Mouse (Mus musculus) T-helper 1 cell (primary cell): ENCODE measurements around the gene Spen.
"Not testable (repeated sequence)": the region's sequence is repeated elsewhere in the genome, so short reads cannot be mapped to it uniquely, and the experiment has no call there.

Source experiments
- in situ Hi-C: fragments of 300-600 bp; cut with MboI, MseI; formaldehyde crosslinking; loops from one replicate; pipeline ENCODE4 v1.15.1; 2025; ENCODE audit warnings: high pct_unique_total_duplicates

Spen gene

DNA sequence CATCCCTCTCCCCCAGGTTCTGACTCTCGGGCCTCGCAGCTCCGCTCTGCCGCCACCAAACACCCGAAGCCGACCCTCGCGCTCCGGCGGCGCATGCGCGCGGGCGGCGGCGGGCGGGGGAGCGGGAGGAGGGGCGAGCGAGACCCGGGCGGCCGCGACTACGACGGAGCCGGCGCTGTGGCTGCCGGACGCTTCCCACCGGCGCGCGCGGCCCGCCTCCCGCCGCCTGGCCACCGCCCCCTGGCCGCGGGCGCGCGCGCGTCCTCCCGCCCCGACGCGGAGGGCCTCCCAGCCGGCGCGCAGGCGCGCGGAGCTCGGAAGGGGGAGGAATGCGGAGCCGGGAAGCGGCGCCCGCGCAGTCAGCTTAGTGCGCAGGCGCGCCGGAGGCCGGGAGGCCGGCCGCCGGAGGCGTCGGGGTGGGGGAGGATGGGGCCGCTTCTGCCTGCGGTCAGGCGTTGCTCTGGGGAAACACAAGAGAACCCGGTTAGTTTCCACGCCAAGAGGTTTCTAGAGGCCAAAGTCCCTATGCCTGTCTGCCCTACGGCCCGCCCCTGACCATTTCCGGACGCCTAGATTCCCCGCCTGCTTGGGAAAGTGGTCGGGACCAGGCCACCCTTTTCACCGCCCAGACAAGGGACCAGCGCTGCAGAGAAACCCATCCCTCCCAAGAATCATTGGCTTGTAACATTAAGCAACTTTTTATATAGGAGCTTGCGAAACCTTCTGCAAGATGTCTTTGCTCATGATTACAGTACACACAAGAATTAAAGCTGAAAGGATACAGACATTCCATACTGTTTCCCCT is at the start of gene Spen:
Gene Spen, minus strand, starts transcription at position 190 of the 805 bp plus-strand sequence.
- in situ Hi-C loops: no loop called here

DNA sequence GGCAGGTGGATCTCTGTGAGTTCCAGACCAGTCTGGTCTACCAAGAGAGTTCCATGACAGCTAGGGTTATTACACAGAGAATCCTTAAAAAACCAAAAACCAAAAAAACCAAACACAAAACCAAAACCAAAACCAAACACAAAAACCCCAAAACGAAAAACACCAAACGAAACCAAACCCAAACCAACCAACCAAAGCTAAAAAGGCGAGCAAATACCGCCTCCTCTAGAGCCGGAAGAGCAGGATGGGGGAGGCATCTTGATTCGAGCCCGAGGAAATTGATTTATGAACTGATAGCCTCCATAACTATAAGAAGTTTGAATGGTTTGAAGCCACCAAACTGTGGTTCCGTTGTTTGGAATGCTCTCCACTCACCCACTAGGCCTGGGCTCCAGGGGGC is 45.5 kb upstream of the Spen start:
- in situ Hi-C loops: no loop called here

DNA sequence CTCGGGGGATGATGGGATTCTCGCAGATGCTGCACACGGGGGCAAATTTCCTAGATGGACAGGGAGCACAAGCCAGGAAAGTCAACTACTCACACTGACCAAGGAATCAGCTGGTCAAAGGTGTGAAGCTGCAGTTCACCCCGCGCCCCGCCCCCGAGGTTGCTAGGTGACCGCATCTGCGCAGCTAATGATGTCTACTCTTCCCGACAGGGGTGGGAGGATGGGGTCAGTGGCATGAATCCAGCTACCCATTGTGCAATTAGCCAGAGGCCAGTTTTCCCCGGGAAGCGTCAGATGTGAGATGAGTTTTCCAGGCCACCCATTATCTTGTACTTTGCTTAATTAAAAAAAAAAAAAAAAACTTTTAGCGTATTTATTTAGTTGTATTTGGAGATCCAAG is 42.7 kb upstream of the Spen start:
- in situ Hi-C loops: no loop called here

DNA sequence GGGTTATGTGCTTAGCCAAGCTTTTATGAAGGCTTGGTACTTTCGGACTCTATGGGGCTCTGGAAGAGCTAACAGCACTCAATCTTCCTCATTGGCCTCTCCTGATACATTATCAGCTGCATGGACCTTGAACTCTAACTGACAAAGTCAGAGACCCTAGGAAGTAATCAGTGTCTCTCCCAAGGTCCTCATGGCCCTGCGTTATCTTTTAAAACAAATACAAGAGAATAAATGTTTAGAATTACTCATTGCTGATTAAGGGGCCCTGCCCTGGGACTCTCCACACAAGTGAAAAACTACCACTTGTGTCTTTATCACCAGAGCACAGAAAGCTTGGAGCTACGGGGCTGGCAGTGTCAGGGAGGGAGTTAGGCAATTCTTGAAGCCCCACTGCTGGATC is 40.4 kb upstream of the Spen start:
- in situ Hi-C loops: no loop called here

DNA sequence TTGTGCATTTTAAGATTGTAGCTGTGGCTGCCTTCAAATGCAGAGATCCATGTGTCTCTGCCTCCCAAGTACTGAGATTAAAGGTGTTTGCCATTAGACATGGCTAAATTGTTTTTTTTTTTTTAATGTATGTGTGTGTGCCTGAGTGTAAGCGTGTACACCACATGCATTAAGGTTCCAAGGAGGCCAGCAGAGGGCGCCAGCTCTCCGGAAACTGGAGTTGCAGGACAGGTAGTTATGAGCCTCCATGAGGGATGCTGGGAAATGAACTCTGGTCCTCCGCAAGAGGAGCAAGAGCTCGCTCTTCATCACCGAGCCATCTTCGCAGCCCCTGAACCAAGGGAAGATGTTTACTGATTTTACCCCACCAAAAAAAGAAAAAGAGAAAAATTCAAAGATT is 38.5 kb upstream of the Spen start:
- in situ Hi-C loops: no loop called here

DNA sequence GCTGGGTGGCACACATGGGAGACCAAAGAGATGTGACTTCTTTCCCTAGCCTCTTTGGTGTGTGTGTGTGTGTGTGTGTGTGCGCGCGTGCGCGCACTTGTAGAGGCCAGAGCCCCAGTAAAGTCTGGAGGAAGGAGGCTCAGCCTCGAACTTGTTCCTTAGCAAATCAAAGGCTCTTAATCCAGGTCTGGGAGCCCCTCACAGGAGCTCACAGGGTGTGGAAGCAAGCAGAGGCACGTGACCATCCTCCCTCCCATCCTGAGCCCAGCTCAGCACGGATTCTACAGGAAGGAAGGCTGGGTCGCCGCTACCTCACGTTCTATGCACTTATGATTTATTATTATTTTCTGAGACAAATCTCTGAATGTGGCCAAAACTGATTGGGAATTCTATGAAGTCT is 38.0 kb upstream of the Spen start:
- in situ Hi-C loops: no loop called here

DNA sequence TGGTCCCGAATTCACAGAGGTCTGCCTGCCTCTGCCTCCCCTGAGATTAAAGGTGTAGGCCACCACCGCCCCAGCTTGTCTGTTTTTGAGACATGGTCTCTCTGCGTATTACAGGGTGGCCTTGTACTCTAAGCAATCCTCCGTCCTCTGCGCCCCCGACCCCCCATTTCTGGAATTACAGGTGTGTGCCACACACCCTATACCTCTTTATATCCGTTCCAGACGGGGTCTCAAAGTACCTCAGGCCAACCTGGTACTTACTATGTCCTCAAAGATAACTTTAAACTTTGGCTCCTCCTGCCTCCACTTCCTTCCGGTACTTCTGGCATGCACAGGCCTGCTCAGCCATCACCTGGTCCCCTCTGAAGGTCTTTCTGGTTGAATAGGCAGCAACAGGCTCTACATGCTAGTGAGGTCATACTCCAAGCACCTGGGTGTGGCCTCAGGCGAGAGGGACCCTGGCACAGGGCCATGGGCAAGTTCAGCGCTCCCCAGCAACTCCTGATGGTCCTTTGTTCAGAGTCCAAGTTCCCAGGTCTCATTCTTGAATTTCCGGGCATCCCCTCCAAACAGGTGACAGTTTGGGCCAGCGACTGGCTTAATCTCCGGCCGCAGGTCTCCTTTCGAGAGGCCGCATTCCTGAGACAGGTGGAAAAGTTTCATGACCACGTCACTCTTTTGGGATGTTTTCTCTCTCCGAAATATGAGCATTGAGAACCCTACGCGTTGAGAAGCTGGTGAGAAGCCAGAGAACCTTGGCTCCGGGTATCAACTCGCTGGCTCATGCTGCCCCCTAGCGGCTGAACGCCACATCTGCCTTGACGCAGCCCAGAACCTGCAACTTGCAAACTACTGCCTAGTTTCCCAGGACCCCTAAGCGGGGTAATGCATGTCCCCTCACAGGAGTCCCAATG is 36.6 kb upstream of the Spen start:
- in situ Hi-C loops: no loop called here

DNA sequence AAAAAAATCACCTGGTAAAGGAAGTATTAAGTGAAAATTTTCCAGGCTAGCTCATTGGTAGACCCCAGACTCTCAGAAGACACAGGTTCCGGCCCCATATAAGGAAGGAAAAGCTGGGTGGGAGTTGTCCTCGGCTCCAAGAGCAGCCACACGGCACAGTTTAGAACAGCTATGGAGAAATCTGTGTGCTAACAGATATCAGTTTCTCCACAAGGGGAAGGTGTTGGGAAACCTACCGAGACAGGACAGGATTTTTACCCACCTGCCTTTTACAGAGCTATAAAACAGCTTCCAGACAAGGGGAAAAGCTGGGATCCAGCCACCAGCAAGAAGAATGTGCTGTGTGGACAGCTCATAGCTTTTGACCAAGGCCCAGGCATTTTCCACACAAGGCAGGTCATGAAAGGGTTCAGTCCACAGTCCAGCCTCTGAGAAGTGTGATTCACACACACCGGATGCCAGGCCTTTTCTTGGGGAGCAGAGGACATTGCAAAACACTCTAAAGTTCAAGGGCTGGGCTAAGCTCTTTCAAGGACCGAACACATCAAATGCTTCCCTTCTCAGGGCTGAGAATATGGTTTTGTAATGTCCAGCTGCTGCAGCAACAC is 35.1 kb upstream of the Spen start:
- in situ Hi-C loops: no loop called here

DNA sequence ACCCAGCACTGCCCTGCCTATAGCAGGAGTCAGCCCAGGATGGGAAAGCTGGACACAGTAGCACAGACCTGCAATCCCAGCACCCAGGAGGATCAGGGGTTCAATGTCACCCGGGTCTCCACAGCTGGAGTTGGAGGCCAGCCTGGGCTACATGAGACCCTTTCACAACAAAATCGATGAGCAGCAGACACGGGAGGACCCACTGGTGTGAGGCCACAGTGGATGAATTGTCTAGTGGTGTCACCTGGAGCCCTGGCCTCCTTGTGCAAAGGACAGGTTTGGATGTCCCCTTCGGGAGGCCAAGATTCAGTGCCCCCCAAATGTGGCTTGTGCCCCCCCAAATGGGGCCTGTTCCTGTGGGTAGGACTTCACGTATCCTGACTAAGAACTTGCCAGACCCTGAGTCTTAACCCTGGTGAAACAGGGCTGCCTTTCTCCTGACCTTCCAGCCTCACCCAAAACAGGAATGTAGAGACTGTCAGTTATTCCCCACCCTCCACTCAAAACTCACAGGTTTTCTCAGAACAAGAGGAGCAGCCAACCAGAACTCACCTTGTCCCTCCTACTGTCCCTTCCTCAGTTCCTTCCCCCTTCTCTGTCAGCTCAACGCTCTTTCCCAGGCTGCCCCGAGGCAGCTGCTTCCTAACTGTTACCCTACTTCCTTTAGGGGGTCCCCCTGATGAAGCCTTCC is 34.4 kb upstream of the Spen start:
- in situ Hi-C loops: no loop called here

DNA sequence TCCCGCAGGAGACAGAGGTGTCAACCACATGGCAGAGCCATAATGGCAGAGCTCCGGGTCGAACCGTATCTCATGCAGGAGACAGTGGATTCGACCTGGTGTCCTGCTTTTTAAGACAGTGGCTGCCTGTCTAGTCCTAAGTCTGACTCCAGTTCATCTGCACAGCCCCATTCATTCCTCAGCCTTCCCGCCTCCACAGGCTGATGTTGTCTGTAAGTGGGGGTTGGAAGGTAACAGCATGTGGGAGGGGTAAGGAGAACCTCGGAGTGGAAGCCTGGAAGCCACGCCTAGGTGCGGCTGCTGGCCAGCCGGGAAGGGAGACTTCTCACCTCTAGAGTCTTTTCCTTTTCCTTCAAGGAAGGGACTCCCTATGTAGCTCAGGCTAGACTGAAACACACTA is 33.5 kb upstream of the Spen start:
- in situ Hi-C loops: no loop called here

DNA sequence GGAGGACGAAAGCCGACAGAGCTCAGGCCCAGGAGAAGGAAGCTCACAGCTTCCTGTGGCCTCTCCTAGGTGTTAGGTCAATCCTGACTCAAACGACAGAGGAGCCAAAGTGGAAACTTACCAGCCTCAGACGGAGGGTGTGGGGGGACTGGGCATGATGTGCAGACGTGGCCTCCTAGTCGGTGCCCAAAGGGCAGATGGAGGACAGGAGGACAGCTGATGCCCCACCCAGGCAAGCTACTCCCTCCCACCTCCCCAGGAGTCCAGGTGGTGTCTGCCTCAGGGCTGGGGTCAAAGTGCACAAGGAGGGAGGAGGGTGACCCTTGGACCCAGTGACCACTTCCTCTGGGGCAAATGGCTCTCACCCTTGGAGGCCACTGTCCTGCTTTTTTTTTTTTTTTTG is 32.9 kb upstream of the Spen start:
- in situ Hi-C loops: no loop called here

DNA sequence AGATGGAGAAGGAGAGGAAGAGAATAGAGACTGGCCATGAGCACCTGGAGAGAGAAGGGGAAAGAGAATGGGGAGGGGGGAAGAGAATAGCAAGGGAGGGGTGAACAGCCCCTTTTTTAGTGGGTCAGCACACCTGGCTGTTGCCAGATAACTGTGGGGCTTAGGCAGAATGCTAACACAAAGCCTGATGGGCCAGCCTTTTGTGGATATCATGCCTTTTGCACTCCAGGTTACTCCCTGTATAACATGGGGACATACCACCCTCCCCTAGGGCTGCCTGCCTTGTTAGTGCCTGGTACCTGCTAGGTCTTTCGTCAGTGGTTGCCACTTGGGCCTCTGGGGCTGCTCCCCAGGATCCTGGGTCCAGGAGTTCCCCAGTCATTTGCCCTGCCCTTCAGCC is 32.4 kb upstream of the Spen start:
- in situ Hi-C loops: no loop called here

DNA sequence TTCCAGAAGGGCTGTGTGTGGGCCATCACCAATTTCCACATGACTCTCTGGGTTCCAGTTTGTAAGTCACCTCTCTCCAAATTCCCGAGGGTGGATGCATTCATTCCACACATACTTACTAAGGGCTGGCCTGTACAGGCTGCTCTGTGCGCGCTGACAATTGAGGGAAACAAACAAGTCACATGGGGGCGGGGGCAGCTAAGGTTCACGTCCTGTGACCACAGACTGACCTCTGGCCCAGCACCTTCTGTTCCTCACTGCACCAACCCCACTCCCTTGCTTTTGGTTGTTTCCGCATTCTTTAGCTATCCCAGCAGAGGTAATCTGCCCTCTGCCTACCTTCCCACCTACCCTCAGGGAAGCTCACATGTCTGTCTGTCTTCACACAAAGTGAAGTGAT is 31.6 kb upstream of the Spen start:
- in situ Hi-C loops: no loop called here

DNA sequence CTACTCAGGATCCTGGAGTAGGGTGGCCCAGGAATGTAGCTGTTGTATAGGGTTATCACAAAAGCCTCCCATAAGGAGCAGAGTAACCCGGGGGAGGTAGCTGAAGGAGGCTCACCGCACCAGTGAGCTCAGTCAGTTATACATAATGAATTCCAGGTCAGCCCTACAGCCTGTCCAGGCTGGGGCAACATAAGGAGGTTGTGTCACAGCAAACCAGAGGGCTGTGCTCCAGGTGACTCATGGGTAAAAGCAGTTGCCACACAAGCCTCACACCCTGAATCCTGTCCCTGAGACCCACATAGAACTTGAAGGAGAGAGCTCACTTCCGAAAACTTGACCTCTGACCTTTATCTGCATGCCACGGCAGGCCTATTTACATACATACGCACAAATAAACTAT is 30.6 kb upstream of the Spen start:
- in situ Hi-C loops: loop anchor here (5.0 kb wide), 1 partner anchor 87 kb away; no protein-coding TSS in a partner anchor

DNA sequence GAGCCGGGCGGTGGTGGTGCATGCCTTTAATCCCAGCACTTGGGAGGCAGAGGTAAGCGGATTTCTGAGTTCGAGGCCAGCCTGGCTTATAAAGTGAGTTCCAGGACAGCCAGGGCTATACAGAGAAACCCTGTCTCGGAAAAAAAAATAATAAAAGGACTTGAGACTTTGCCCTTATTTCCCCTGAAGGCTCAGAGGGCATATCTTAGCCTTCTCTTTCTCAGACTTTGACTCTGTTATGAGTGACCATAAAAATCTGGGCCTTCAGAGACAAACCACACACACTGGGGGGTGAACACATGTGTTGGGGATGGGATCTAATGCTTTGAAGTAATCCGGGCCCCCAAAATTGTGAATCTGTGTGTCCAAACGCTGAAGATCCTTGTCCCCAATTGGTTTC is 28.8 kb upstream of the Spen start:
- in situ Hi-C loops: loop anchor here (5.0 kb wide), 1 partner anchor 85 kb away; no protein-coding TSS in a partner anchor

DNA sequence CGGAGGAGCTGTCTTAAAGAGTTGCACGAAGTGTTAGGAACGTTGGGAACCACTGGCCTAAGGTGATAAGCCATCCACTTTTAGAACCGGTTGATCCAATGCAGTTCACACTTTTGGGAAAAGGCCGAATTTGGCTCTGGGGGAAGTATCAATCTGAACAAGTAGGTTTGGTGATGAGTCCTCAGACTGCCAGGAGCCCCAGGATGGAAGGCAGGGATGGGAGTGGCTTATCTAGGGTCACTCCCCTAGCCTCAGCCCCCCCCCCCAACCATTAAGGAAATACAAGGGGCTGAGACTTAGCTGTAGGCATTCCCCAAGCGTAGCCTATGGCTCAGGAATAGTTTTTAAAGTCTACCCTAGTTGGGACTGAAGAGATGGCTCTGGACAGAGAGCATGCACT is 27.8 kb upstream of the Spen start:
- in situ Hi-C loops: loop anchor here (5.0 kb wide), 1 partner anchor 84 kb away; no protein-coding TSS in a partner anchor

DNA sequence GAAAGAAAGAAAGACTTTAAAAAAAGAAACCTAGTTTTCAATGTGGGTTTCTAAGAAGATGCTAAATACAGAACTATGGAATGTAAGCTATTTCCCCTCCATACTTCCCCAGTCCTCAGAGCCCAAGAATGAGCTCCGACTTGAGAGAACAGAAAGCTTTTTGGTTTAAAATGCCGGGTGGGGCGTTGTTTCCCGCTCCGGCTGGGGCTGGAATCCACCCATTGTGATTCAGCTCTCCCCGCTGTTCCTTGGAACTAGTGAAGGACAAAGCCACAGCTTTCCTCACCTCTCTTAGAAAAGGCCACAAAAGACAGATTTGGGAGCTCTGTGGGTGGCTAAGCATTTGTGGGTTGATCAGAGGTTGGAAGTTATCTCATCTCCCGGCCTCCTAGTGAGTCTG is 26.9 kb upstream of the Spen start:
- in situ Hi-C loops: loop anchor here (5.0 kb wide), 1 partner anchor 83 kb away; no protein-coding TSS in a partner anchor

DNA sequence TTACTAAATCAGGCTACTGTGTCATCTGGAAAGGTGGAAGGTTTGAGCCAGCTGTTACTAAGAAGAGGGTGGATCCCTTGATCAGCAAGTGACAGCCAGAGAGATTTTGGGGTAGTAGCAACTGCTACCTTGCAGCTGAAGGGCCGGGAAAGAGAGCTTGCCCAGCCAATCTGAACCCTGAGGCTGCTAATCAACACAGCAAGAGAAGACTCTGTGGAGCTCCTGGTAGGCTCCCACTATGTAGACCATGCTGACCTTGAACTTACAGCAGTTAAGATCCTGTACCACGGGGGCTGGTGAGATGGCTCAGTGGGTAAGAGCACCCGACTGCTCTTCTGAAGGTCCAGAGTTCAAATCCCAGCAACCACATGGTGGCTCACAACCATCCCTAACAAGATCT is 26.3 kb upstream of the Spen start:
- in situ Hi-C loops: loop anchor here (5.0 kb wide), 1 partner anchor 82 kb away; no protein-coding TSS in a partner anchor

DNA sequence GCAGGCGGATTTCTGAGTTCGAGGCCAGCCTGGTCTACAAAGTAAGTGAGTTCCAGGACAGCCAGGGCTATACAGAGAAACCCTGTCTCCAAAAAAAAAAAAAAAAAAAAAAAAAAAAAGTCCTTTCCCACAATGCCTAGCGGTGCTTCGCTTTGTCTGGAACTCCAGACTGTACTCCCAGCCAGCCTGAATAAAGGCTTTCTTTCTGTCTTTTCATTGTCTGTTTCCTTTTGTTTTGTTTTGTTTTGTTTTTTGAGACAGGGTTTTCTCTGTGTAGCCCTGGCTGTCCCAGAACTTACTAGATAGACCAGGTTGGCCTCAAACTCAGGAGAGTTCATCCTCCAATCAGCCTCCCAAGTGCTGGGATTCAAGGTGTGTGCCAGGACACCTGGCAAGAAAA is 25.8 kb upstream of the Spen start:
- in situ Hi-C loops: no loop called here

DNA sequence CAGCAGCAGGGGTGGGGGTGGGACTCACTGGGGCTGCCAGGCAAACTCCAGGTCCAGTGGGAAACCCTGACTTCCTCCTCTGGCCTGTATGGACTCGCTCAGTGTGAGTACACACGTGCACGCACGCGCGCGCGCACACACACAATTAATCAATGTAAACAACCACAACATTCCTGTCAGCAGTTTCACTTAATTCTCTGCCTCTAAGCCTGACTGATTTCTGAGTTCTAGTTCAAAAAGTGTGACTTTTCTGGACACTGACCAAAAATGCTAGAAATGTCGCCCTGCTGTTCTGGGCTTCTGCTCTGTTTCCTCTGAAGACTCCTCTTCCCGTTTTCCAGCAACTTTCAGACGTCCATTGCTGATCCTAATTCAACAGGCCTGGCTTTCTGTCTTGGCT is 23.9 kb upstream of the Spen start:
- in situ Hi-C loops: no loop called here

DNA sequence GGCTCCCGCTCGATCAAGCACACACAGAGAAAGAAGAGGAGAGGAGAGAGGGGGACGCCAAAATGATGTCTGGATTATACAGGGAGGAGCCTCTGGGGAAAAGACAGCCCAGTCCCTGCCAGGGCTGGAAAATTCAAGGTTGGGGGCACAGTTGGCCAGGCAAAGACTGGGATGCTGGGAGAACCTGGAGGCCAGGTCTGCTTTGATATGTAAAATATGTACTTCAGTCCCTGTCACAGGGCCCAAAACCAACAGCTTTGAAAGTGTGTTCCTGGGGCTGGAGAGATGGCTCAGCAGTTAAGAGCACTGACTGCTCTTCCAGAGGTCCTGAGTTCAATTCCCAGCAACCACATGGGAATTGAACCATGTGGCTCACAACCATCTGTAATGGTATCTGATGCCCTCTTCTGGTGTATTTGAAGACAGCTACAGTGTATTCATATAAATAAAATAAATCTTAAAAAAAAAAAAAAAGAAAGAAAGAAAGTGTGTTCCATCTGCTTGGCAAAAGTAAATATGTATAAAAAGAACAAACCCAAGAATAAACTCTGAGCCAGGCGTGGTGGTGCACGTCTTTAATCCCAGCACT is 23.0 kb upstream of the Spen start:
- in situ Hi-C loops: not testable (repeated sequence)
